Mouse (Mus musculus) large intestine, adult 2 months (tissue): Measurements from ENCODE around the gene Hs3st3a1. TPM values are rescaled to one million over a fixed set of nuclear protein-coding genes. Genes with fewer than 3 reads are reported as not detected.

ENCODE experiments used
- DNase-seq: peaks from one replicate; pipeline ENCODE4 v3.0.0-alpha.2; 2012; ENCODE audit warnings: low read depth, low spot score
- WGBS: fragments of 180-500 bp; shearing (Covaris S2); methylation state at CpG from one replicate; pipeline ENCODE4 v1.1.7; 2018; 5-methylcytosine and 5-hydroxymethylcytosine counted together
- polyA plus RNA-seq: library from polyadenylated mRNA; depleted of rRNA; stranded (reverse); fragments of >200 nt; gene quantifications from 2 replicates; pipeline ENCODE4 v1.2.3, GENCODE M21; 2012

Hs3st3a1 gene
- polyA plus RNA-seq, 1 experiment, result 0.32 TPM

- no peak for DNase-seq
These were observed 38.5 kb downstream of the Hs3st3a1 start for GRCm38 (mm10) chr11:64473679-64474078.

GRCm38 (mm10) chr11:64481445-64481844 lies 46.3 kb downstream of the Hs3st3a1 start:
- DNase-seq, result no peak
- WGBS, result 72% methylated on average over 3 of the region's 3 CpGs

More at GRCm38 (mm10) chr11:64473679-64474078, 38.5 kb downstream of the Hs3st3a1 start:
- WGBS, result 78% methylated on average over 3 of the region's 3 CpGs

GRCm38 (mm10) chr11:64489587-64490433 lies 54.7 kb downstream of the Hs3st3a1 start:
- DNase-seq, result no peak
- 73% methylated on average over 9 of the region's 9 CpGs for WGBS

GRCm38 (mm10) chr11:64494448-64494847 lies 59.3 kb downstream of the Hs3st3a1 start:
- no peak for DNase-seq
- whole genome bisulfite sequencing, result 65% methylated on average over 2 of the region's 2 CpGs

- no peak for DNase-seq
- WGBS, result 20% methylated on average over 3 of the region's 3 CpGs
These were observed 60.8 kb downstream of the Hs3st3a1 start for GRCm38 (mm10) chr11:64495935-64496334.

GRCm38 (mm10) chr11:64496677-64497076 lies 61.5 kb downstream of the Hs3st3a1 start:
- 50% methylated on average over 3 of the region's 3 CpGs for WGBS
- DNase-seq, result no peak

GRCm38 (mm10) chr11:64500536-64501112 lies 65.5 kb downstream of the Hs3st3a1 start:
- no peak for DNase-seq
- WGBS, result 81% methylated on average over 5 of the region's 5 CpGs

GRCm38 (mm10) chr11:64503040-64503439 lies 67.9 kb downstream of the Hs3st3a1 start:
- WGBS, result 69% methylated on average over 3 of the region's 3 CpGs
- DNase-seq, result no peak

- DNase-seq, result no peak
- WGBS, result 84% methylated on average over 1 of the region's 1 CpGs
These were observed 70.8 kb downstream of the Hs3st3a1 start for GRCm38 (mm10) chr11:64505924-64506323.

GRCm38 (mm10) chr11:64507024-64507423 lies 71.9 kb downstream of the Hs3st3a1 start:
- WGBS, result 58% methylated on average over 3 of the region's 3 CpGs
- DNase-seq, result no peak

- 91% methylated on average over 2 of the region's 2 CpGs for WGBS
- DNase-seq, result no peak
These were observed 74.0 kb downstream of the Hs3st3a1 start for GRCm38 (mm10) chr11:64509106-64509505.

- WGBS, result 83% methylated on average over 4 of the region's 4 CpGs
- DNase-seq, result no peak
These were observed 77.2 kb downstream of the Hs3st3a1 start for GRCm38 (mm10) chr11:64512301-64512700.

- DNase-seq, result no peak
- 87% methylated on average over 5 of the region's 5 CpGs for WGBS
These were observed 78.3 kb downstream of the Hs3st3a1 start for GRCm38 (mm10) chr11:64513419-64513818.

- no peak for DNase-seq
- 69% methylated on average over 9 of the region's 9 CpGs for WGBS
These were observed 81.8 kb downstream of the Hs3st3a1 start for GRCm38 (mm10) chr11:64516712-64517589.

GRCm38 (mm10) chr11:64518146-64518841 lies 83.2 kb downstream of the Hs3st3a1 start:
- no peak for DNase-seq
- 71% methylated on average over 6 of the region's 6 CpGs for WGBS

- no peak for DNase-seq
- 87% methylated on average over 8 of the region's 8 CpGs for WGBS
These were observed 89.0 kb downstream of the Hs3st3a1 start for GRCm38 (mm10) chr11:64523993-64524570.

GRCm38 (mm10) chr11:64537230-64537629 lies 102.1 kb downstream of the Hs3st3a1 start:
- DNase-seq, result no peak
- WGBS, result 86% methylated on average over 3 of the region's 3 CpGs

GRCm38 (mm10) chr11:64541866-64542265 lies 106.7 kb downstream of the Hs3st3a1 start:
- WGBS, result 75% methylated on average over 9 of the region's 9 CpGs
- no peak for DNase-seq

- DNase-seq, result no peak
- 26% methylated on average over 6 of the region's 6 CpGs for WGBS
These were observed 107.2 kb downstream of the Hs3st3a1 start for GRCm38 (mm10) chr11:64542335-64542734.
